Mouse (Mus musculus) ES-E14 (cell line): ENCODE data around the gene Wnt16.
"Not testable (repeated sequence)": the region's sequence is repeated elsewhere in the genome, so short reads cannot be mapped to it uniquely, and the experiment has no call there.

Experiments
- CHD2 ChIP-seq: IDR thresholded peaks from 2 replicates; pipeline ENCODE4 v1.6.1; 2014; ENCODE audit warnings: mild to moderate bottlenecking, low read depth, low read length, inconsistent platforms
- HCFC1 ChIP-seq: IDR thresholded peaks from 2 replicates; pipeline ENCODE4 v1.6.1; 2012; ENCODE audit warnings: low read length, inconsistent platforms, borderline replicate concordance; ENCODE audit not compliant: insufficient read depth
- MAFK ChIP-seq: IDR thresholded peaks from 2 replicates; pipeline ENCODE4 v1.6.1; 2014; ENCODE audit warnings: mild to moderate bottlenecking, low read depth, low read length, inconsistent platforms; ENCODE audit not compliant: insufficient read depth

- TF ChIP-seq HCFC1, CHD2, MAFK: not testable (repeated sequence)
These were observed 23.9 kb upstream of the Wnt16 start for GRCm38 (mm10) chr6:22264094-22264493.
